Mouse (Mus musculus) erythroblast, embryonic 14.5 days (primary cell): ENCODE results near the gene 1700037H04Rik.

Experiments
- GATA1 ChIP-seq: IDR thresholded peaks from 2 replicates; pipeline ENCODE4 v1.6.1; 2012; ENCODE audit warnings: low read length, inconsistent platforms, mixed read lengths
- TAL1 ChIP-seq: IDR thresholded peaks from 3 replicates; pipeline ENCODE4 v1.6.1; 2012; ENCODE audit warnings: low read length, inconsistent platforms, mixed read lengths

DNA sequence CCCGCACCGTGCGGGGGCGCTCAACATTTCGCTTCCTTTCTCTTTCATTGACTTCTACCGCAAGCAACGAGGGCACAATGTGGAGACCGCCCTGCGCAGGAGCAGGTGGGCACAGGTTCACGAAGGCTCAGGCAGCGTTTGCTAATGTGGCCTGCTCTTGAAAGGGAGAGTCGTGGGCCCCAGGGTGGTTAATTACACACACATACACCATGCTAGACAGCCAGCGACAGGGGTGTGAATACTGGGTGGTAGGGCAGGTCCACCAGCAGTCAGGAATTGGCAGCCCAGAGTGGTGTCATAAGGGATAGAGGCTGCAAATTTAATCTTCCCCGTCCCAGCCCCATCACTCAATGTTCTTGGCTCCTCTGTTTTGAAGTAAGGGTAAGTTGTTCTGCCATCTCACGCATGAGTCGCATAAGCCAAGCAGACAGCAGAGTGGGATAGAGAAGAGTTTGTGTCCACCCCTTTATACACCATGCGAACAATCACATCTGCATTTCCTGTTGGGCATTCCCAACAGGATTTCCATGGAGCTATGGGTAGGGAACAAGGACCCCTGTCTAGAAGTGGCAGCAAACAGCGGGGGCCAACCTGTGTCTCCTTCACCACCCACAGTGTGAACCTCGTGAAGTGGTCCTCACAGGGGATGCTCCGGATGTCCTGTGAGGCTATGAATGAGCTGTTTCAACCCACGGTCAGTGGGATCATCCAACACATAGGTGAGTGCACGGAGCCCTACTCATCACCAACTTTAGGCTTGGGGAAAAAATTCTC, 16.7 kb downstream of the 1700037H04Rik start:
- TF ChIP-seq GATA1 (no peak), TAL1 (no peak)
